Mouse (Mus musculus) hindbrain, embryonic 11.5 days (tissue): ENCODE results near the gene Cyb5d1. TPM values are rescaled to one million over a fixed set of nuclear protein-coding genes. Genes with fewer than 3 reads are reported as not detected.

ENCODE experiments used
- ATAC-seq: fragments of 200-750 bp; cut with Nextera tagmentation; 2 replicates; pipeline ENCODE4 v1.8.0; 2017; ENCODE audit warnings: mild to moderate bottlenecking, moderate TSS enrichment, moderate library complexity; ENCODE audit not compliant: low FRiP score
- DNase-seq: peaks from one replicate; pipeline ENCODE4 v3.0.0-alpha.2; 2015; ENCODE audit warnings: low spot score
- H3K27ac ChIP-seq: fragments of 300-500 bp; sonication (generic); 2 replicates; pipeline ENCODE4 v1.5.1; 2014; ENCODE audit warnings: mild to moderate bottlenecking, low read depth, low read length
- H3K27me3 ChIP-seq: fragments of 300-500 bp; sonication (generic); 2 replicates; pipeline ENCODE4 v1.6.1; 2014; ENCODE audit warnings: mild to moderate bottlenecking, low read length, moderate library complexity, mixed read lengths; ENCODE audit not compliant: control insufficient read depth, insufficient read depth
- H3K36me3 ChIP-seq: fragments of 300-500 bp; sonication (generic); 2 replicates; pipeline ENCODE4 v1.6.1; 2014; ENCODE audit warnings: mild to moderate bottlenecking, low read length, moderate library complexity, mixed read lengths; ENCODE audit not compliant: control insufficient read depth, insufficient read depth
- H3K4me1 ChIP-seq: fragments of 300-500 bp; sonication (generic); replicated peaks from 2 replicates; pipeline ENCODE4 v1.6.1; 2014; ENCODE audit warnings: low read length, mixed read lengths; ENCODE audit not compliant: control insufficient read depth, insufficient read depth
- H3K4me2 ChIP-seq: fragments of 300-500 bp; sonication (generic); replicated peaks from 2 replicates; pipeline ENCODE4 v1.6.1; 2014; ENCODE audit warnings: mild to moderate bottlenecking, low read depth, low read length
- H3K4me3 ChIP-seq: fragments of 300-500 bp; sonication (generic); 2 replicates; pipeline ENCODE4 v1.5.1; 2014; ENCODE audit warnings: low read depth, low read length
- H3K9ac ChIP-seq: fragments of 300-500 bp; sonication (generic); 2 replicates; pipeline ENCODE4 v1.6.1; 2014; ENCODE audit warnings: low read depth, low read length
- H3K9me3 ChIP-seq: fragments of 300-500 bp; sonication (generic); 2 replicates; pipeline ENCODE4 v1.6.1; 2016; ENCODE audit warnings: low read length; ENCODE audit not compliant: control insufficient read depth
- WGBS: fragments of 180-500 bp; shearing (Covaris S2); extraction: QIAGEN DNeasy Blood & Tissue Kit; methylation state at CpG from one replicate; pipeline ENCODE4 v1.1.7; 2014; 5-methylcytosine and 5-hydroxymethylcytosine counted together
- polyA plus RNA-seq: library from polyadenylated mRNA; unstranded; fragments of >200 nt; fragmentation: Nextera tagmentation; extraction: Ambion mirVana; gene quantifications from 2 replicates; pipeline ENCODE4 v1.2.1, GENCODE M21; 2014

Gene Cyb5d1
- polyA plus RNA-seq, 1 experiment from 2014 or later, result 32.7 TPM

GRCm38 (mm10) chr11:69406867-69407723 lies 11.7 kb upstream of the Cyb5d1 start:
- no peak overlapping the region for H3K9ac ChIP-seq
- ATAC-seq (no peak), DNase-seq (no peak)
- no peaks in the 10 kb centered on the region for H3K9me3 ChIP-seq
- no peak overlapping the region for H3K27ac ChIP-seq
- peaks cover 25% of the 10 kb centered on the region for H3K36me3 ChIP-seq
- H3K27me3 ChIP-seq, result no peaks in the 10 kb centered on the region
- 87% methylated on average over 16 of the region's 16 CpGs for WGBS
- H3K4me1 ChIP-seq, result peaks cover 9% of the 10 kb centered on the region; the same call in 1 of the 2 replicates
- no peak overlapping the region for H3K4me2 ChIP-seq
- H3K4me3 ChIP-seq, result no peak overlapping the region; the same call in 1 of the 2 replicates

DNA sequence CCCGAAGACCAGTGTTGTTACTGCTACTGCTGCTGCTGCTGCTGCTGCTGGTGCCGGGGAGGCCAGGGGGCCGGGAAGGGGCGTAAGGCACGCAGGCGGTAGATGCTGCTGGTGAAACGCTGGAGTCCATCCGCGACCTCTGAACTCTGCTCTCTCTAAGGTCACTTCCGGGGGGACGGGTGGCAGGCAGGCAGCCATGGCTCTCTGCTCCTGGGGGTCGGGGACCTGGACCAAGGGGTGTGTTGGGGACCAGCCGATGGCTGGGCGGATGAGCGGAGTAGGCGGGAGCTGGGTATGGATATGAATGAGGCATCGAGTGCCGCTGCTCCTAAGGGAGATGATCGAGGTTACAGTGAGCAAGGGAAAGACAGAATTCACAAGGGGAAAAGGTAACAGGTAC lies 10.9 kb upstream of the Cyb5d1 start:
- Histone ChIP-seq H3K4me3 (no peak overlapping the region), H3K9me3 (no peaks in the 10 kb centered on the region), H3K4me2 (no peak overlapping the region), H3K27ac (no peak overlapping the region), H3K27me3 (no peaks in the 10 kb centered on the region), H3K36me3 (peaks cover 27% of the 10 kb centered on the region), H3K9ac (no peak overlapping the region), H3K4me1 (peaks cover 6% of the 10 kb centered on the region; the same call in 1 of the 2 replicates)
- no peak for ATAC-seq
- 90% methylated on average over 19 of the region's 19 CpGs for WGBS
- no peak for DNase-seq

- 90% methylated on average over 24 of the region's 24 CpGs for WGBS
- H3K27me3 ChIP-seq, result no peaks in the 10 kb centered on the region; the same call in 1 of the 2 replicates
- peaks cover 6% of the 10 kb centered on the region; the same call in 1 of the 2 replicates for H3K4me1 ChIP-seq
- no peaks in the 10 kb centered on the region for H3K9me3 ChIP-seq
- H3K27ac ChIP-seq, result no peak overlapping the region
- DNase-seq (no peak), ATAC-seq (no peak)
- peaks cover 31% of the 10 kb centered on the region for H3K36me3 ChIP-seq
- H3K9ac ChIP-seq, result no peak overlapping the region
- H3K4me2 ChIP-seq, result no peak overlapping the region
- no peak overlapping the region for H3K4me3 ChIP-seq
These were observed 10.2 kb upstream of the Cyb5d1 start for GRCm38 (mm10) chr11:69405397-69406200.

DNA sequence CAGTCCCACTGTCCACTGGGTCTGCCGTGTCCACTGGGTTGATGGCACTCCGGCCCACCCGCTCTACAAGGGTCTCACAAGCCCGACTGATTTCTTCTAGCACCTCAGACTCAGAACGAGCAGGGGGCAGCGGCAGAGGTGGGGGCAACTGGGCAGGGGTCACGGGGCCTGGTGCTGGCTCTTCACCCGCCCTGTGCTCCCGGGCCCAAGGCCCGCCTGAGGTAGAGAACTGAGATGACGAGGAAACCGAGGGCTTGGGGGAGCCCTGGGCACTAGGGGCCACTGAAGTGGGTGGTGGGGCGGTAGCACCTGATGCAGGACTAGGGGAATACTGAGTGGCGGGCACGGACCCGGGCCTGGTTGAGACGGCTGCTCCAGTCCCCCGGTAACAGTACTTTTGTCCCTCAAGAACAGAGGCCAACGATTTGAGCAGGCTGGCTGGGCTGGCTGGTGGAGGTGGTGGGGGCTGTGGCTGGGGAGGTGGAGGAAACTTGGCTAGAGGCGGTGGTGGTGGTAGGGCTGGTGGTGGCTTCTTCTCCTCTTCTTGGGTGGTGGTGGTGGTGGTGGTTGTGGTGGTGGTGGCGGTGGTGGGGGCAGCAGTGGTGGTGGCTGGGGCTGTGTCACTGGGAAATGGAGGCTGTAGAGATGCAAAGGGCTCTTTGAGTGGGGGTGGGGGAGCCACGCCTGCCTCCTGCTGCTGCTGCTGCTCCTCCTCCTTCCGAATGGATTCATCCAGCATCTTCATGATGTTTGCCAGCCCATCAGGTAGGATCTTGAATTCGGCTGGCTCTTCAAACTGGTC lies 9.4 kb upstream of the Cyb5d1 start:
- H3K9ac ChIP-seq, result no peak overlapping the region
- no peak overlapping the region for H3K4me3 ChIP-seq
- no peaks in the 10 kb centered on the region for H3K9me3 ChIP-seq
- ATAC-seq (no peak), DNase-seq (no peak)
- H3K27me3 ChIP-seq, result peaks cover 4% of the 10 kb centered on the region
- H3K36me3 ChIP-seq, result peaks cover 34% of the 10 kb centered on the region
- no peak overlapping the region for H3K27ac ChIP-seq
- peaks cover 6% of the 10 kb centered on the region; the same call in 1 of the 2 replicates for H3K4me1 ChIP-seq
- no peak overlapping the region for H3K4me2 ChIP-seq
- WGBS, result 90% methylated on average over 23 of the region's 24 CpGs

DNA sequence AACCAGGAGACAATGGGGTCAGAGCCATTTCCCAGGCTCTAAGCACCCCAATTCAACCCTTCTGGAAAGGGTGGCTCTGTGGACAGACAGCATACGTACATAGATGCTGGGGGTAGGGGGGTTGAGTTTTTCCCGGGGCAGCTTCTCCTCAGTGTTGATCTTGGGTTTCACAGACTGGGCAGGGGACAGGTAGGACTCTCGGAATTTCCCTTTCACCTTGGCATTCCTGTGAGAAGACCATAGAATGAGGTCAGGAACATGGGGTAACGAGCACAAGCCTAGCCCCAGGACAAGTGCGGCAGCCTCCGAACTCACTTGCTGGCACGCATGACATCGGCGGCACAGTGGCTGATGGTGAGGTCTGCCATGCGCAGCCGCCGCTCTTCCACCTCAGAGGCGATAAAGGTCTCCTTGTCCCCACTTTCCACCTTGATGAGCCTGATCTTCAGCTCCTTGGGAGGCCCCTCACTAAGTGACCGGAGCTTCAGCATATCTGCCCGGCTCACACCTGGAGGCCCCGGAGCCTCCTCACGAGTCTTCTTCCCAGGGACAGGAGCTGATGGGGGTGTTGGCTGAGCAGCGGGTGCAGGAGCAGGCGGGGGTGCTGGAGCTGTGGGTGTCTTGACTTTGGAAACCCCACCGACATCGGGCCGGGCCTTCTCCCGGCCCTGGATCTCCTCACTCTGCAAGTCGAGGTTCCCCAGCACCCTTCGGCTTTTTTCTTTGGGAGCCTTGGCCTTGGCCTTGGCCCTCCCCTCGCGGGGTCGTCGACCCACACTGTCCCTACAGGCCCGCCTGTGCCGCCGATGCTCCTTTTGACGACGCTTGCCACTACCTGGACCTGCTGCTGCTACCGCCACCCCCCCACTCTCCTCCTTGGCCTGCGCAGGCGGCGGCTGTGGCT lies 8.5 kb upstream of the Cyb5d1 start:
- Histone ChIP-seq H3K27me3 (peaks cover 4% of the 10 kb centered on the region), H3K4me1 (peaks cover 6% of the 10 kb centered on the region; the same call in 1 of the 2 replicates), H3K9me3 (no peaks in the 10 kb centered on the region), H3K4me3 (no peak overlapping the region), H3K9ac (no peak overlapping the region), H3K4me2 (no peak overlapping the region), H3K27ac (no peak overlapping the region), H3K36me3 (peaks cover 34% of the 10 kb centered on the region)
- DNase-seq (no peak), ATAC-seq (no peak)
- WGBS, result 95% methylated on average over 36 of the region's 38 CpGs

DNA sequence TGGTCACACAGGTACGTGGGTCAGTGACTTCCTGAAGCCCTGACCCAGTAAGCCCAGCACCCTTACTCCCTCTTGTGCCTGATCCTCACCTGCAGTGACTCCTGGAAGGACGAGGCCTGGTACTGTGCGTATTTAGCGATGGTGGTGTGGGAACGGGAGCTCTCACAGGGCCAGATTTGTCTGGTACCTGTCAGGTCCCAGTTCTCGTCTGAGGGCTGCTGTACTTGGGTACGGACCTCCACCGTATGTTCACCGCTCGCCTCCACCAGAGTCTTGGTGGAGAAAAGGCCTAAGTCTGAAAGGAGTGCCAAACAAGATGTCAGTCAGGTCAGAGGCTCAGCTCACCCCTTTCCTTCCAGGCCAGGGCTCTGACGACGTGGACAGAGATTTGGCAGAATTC lies 6.6 kb upstream of the Cyb5d1 start:
- no peak overlapping the region for H3K4me3 ChIP-seq
- DNase-seq (no peak), ATAC-seq (no peak)
- WGBS, result 83% methylated on average over 12 of the region's 12 CpGs
- H3K4me2 ChIP-seq, result no peak overlapping the region
- no peak overlapping the region for H3K9ac ChIP-seq
- H3K27me3 ChIP-seq, result peaks cover 7% of the 10 kb centered on the region
- peaks cover 31% of the 10 kb centered on the region for H3K36me3 ChIP-seq
- H3K9me3 ChIP-seq, result no peaks in the 10 kb centered on the region
- H3K4me1 ChIP-seq, result peaks cover 5% of the 10 kb centered on the region
- no peak overlapping the region for H3K27ac ChIP-seq

DNA sequence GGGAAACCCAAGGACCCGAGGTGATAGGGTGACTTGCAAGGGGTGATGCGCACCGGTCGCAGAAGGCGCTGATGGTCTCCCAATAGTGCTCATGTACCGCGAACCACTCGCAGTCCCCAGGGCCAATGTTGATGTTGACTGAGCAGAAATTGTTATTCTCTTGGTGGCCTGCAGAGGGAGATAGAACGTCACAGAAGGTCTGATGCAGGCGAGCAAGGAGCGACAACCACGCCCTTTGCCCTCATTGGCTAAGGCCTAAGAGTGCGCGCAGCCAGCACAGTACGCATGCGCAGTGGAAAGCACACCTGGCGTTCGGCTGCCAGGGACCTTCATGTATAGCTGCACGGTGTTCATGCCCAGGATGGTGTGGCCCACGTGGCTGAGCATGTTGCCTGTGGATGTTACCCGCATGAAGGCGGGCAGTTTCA lies 5.8 kb upstream of the Cyb5d1 start:
- Histone ChIP-seq H3K27ac (no peak overlapping the region), H3K4me3 (no peak overlapping the region), H3K9ac (no peak overlapping the region), H3K4me2 (no peak overlapping the region), H3K27me3 (peaks cover 7% of the 10 kb centered on the region), H3K9me3 (no peaks in the 10 kb centered on the region), H3K36me3 (peaks cover 28% of the 10 kb centered on the region), H3K4me1 (peaks cover 12% of the 10 kb centered on the region)
- ATAC-seq (peak; percentile 69), DNase-seq (peak; percentile 89)
- 17% methylated on average over 22 of the region's 22 CpGs for WGBS
